Mouse (Mus musculus) embryonic facial prominence, embryonic 15.5 days (tissue): ENCODE measurements around the gene Atp8a2. TPM values are rescaled to one million over a fixed set of nuclear protein-coding genes. Genes with fewer than 3 reads are reported as not detected.

Experiments used
- ATAC-seq: fragments of 200-750 bp; cut with Nextera tagmentation; 2 replicates; pipeline ENCODE4 v1.8.0; 2017; ENCODE audit warnings: low read depth, moderate TSS enrichment; ENCODE audit not compliant: insufficient number of reproducible peaks, low FRiP score, low TSS enrichment
- H3K27ac ChIP-seq: fragments of 300-500 bp; sonication (generic); replicated peaks from 2 replicates; pipeline ENCODE4 v1.5.1; 2015; ENCODE audit warnings: mild to moderate bottlenecking, inconsistent platforms
- H3K27me3 ChIP-seq: fragments of 300-500 bp; sonication (generic); 2 replicates; pipeline ENCODE4 v1.6.1; 2015; ENCODE audit warnings: inconsistent platforms
- H3K36me3 ChIP-seq: fragments of 300-500 bp; sonication (generic); 2 replicates; pipeline ENCODE4 v1.6.1; 2015; ENCODE audit warnings: mild to moderate bottlenecking, inconsistent platforms
- H3K4me1 ChIP-seq: fragments of 300-500 bp; sonication (generic); 2 replicates; pipeline ENCODE4 v1.6.1; 2015; ENCODE audit warnings: inconsistent platforms
- H3K4me2 ChIP-seq: fragments of 300-500 bp; sonication (generic); replicated peaks from 2 replicates; pipeline ENCODE4 v1.6.1; 2015; ENCODE audit warnings: mild to moderate bottlenecking, inconsistent platforms
- H3K4me3 ChIP-seq: fragments of 300-500 bp; sonication (generic); replicated peaks from 2 replicates; pipeline ENCODE4 v1.5.1; 2015; ENCODE audit warnings: mild to moderate bottlenecking, inconsistent platforms
- H3K9ac ChIP-seq: fragments of 300-500 bp; sonication (generic); 2 replicates; pipeline ENCODE4 v1.6.1; 2015; ENCODE audit warnings: inconsistent platforms
- H3K9me3 ChIP-seq: fragments of 300-500 bp; sonication (generic); replicated peaks from 2 replicates; pipeline ENCODE4 v1.6.1; 2016; ENCODE audit warnings: inconsistent platforms
- WGBS: fragments of 180-500 bp; shearing (Covaris S2); methylation state at CpG from one replicate; pipeline ENCODE4 v1.1.7; 2015; 5-methylcytosine and 5-hydroxymethylcytosine counted together
- polyA plus RNA-seq: library from polyadenylated mRNA; unstranded; fragments of >200 nt; fragmentation: Nextera tagmentation; extraction: Ambion mirVana; gene quantifications from 2 replicates; pipeline ENCODE4 v1.2.1, GENCODE M21; 2015

Atp8a2 gene
- polyA plus RNA-seq, 1 experiment from 2014 or later = 3.2 TPM

DNA sequence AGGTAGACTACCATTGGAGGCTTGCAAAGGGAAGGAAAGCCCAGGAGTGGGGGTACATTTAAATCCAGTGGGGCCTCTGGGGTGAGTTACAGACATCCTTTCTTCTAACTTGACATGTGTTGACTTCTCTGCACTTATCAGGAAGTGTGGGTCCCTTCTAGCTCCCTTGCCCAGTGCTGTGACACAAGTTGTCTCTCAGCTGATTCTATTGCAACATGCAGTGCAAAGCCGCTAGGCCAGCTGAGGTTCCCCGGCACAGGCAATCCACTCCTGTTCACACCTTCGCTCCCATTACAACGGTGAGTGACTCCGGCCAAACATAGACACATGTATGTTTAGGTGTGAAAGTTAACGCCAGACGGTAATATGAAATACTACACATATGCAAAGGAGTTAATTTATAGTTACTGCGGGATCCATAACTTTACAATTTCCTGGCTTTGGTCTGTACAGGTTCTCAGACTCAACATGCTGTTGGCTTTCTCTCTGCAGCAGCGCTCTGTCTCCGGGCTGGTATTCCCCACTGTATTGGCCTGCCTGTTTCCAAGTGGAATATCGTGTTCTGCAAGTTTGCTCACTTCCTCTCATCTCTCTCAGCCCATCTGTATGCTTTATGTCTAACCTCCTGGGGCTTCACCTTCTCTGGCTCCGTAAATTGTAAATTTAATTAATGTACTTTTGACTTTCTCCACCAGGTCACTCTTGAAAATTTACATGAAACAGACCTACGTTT lies 491.5 kb downstream of the Atp8a2 start:
- H3K9ac ChIP-seq = no peak overlapping the region
- H3K36me3 ChIP-seq = no peaks in the 10 kb centered on the region
- no peak for ATAC-seq
- H3K27ac ChIP-seq = no peak overlapping the region
- no peak overlapping the region for H3K4me2 ChIP-seq
- no peaks in the 10 kb centered on the region for H3K9me3 ChIP-seq
- peaks cover 10% of the 10 kb centered on the region; the same call in 1 of the 2 replicates for H3K4me1 ChIP-seq
- no peak overlapping the region for H3K4me3 ChIP-seq
- WGBS = 68% methylated on average over 13 of the region's 13 CpGs
- no peaks in the 10 kb centered on the region for H3K27me3 ChIP-seq

DNA sequence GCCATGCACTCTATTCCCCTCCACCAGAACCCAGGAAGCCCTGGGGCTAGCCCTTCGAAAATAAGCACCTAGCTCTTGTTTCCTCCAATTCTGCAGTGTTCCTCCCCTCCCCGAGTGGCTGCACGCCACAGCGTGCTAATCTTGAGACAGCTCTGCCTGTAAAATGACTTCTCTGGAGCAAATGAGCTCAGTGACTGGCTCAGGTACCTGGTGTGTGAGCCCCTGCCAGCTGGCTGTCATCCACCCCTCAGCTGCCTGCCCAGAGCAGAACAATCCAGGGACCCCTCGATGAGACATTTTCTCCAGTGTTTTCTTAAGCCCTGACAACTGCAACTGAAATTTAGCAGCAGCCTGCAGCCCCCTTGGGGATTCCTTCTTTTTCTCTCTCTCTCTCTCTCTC lies 495.5 kb downstream of the Atp8a2 start:
- no peaks in the 10 kb centered on the region for H3K36me3 ChIP-seq
- no peak overlapping the region for H3K4me3 ChIP-seq
- ATAC-seq = peak; percentile 37; the same call in 1 of the 2 replicates
- H3K27me3 ChIP-seq = no peaks in the 10 kb centered on the region
- WGBS = 9% methylated on average over 5 of the region's 5 CpGs
- H3K9me3 ChIP-seq = no peaks in the 10 kb centered on the region
- H3K27ac ChIP-seq = no peak overlapping the region
- H3K9ac ChIP-seq = no peak overlapping the region
- peaks cover 10% of the 10 kb centered on the region; the same call in 1 of the 2 replicates for H3K4me1 ChIP-seq
- no peak overlapping the region for H3K4me2 ChIP-seq

DNA sequence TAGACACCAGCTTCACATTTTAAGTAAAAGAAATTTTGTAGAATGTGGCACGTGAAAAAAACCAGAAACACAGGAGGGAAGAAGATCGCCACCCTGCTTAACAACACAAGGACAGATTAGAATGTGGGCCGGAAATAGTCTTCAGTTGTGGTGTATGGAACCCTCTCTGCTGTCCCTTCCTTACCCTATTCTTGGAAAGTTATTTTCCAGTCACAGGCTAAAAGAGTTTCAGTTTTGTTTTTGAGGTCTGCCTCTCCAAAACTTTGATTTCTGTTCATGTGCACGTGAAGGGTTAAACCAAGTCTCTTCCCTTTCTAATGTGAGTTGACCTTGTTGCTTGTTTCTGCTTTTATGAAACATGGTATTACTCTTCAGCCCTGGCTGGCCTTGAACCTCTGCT lies 501.8 kb downstream of the Atp8a2 start:
- Histone ChIP-seq H3K9ac (no peak overlapping the region), H3K9me3 (no peaks in the 10 kb centered on the region), H3K4me3 (no peak overlapping the region), H3K27ac (no peak overlapping the region), H3K36me3 (no peaks in the 10 kb centered on the region), H3K4me1 (no peaks in the 10 kb centered on the region), H3K4me2 (no peak overlapping the region), H3K27me3 (no peaks in the 10 kb centered on the region)
- ATAC-seq = no peak
- 84% methylated on average over 4 of the region's 4 CpGs for WGBS

DNA sequence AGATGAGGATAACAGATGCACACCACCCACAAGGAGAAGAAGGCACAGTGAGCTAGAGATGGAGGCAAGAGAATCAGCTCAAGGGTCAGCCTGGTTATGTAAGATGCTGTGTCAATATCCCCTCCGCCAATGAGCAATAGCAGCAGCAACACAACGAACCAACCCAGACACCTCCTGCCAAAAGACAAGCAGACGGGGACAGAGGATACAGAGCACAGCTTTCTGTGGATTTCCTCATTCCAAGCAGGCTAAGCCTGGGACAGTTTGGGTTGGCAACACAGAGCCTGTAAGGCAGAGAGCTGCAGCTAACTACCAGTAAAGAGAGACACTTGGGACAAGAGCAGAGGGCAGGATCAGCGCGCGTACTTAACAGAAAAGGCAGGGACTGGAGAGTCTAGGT lies 504.8 kb downstream of the Atp8a2 start:
- Histone ChIP-seq H3K36me3 (no peaks in the 10 kb centered on the region), H3K4me1 (0 out of 2 replicates have a peak, but pooled peaks cover 8% of the 10 kb centered on the region), H3K27me3 (no peaks in the 10 kb centered on the region), H3K27ac (no peak overlapping the region), H3K9ac (no peak overlapping the region), H3K4me2 (no peak overlapping the region), H3K4me3 (no peak overlapping the region), H3K9me3 (no peaks in the 10 kb centered on the region)
- no peak for ATAC-seq
- 83% methylated on average over 6 of the region's 6 CpGs for WGBS

DNA sequence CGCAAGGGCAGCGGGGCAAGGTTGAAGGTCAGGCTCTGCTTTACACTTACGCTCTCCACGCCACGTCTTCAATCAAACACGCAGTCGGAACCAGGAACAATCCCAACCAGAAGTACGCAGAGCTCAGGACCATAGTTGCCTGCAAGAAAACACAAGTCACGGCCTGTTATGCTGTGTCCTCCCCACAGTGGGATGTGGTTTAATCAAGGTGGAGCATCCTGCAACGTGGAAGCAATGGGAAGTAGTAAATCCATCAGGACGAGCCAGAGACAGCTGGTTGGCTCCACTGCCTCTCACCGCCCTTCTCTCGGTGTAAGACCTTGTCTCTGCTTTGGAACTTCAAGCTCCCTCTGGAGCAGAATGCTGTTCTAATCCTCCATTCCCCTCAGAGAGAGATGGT lies 505.6 kb downstream of the Atp8a2 start:
- H3K36me3 ChIP-seq = no peaks in the 10 kb centered on the region
- H3K27ac ChIP-seq = no peak overlapping the region
- H3K9ac ChIP-seq = no peak overlapping the region
- H3K4me3 ChIP-seq = no peak overlapping the region
- no peaks in the 10 kb centered on the region for H3K9me3 ChIP-seq
- H3K4me2 ChIP-seq = no peak overlapping the region
- ATAC-seq = no peak
- H3K27me3 ChIP-seq = no peaks in the 10 kb centered on the region
- 0 out of 2 replicates have a peak, but pooled peaks cover 8% of the 10 kb centered on the region for H3K4me1 ChIP-seq
- whole genome bisulfite sequencing = 69% methylated on average over 13 of the region's 13 CpGs

DNA sequence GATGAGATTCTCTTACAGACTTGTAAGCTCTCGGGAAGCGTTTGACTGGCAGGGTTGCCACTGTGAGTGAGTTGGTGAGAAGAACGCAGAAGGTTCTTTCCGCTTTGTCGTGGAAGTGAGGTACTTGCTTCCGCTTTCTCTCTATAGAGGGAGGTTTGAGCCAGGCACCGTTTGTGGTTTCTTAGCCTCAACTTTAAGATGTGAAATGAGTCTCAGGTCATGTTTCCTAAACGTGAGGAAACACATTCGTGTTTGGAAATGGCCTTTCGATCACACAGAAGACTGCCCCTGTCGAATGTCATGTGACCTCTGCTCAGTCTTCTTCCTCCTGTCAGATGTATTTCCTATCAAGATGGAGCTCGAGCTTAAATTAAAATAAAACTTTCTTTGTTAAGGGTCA lies 506.0 kb downstream of the Atp8a2 start:
- no peaks in the 10 kb centered on the region for H3K36me3 ChIP-seq
- H3K9ac ChIP-seq = no peak overlapping the region
- H3K4me2 ChIP-seq = no peak overlapping the region
- no peak overlapping the region for H3K27ac ChIP-seq
- 0 out of 2 replicates have a peak, but pooled peaks cover 8% of the 10 kb centered on the region for H3K4me1 ChIP-seq
- WGBS = 55% methylated on average over 12 of the region's 12 CpGs
- H3K4me3 ChIP-seq = no peak overlapping the region
- ATAC-seq = no peak
- H3K9me3 ChIP-seq = no peaks in the 10 kb centered on the region
- H3K27me3 ChIP-seq = peaks cover 2% of the 10 kb centered on the region; the same call in 1 of the 2 replicates

DNA sequence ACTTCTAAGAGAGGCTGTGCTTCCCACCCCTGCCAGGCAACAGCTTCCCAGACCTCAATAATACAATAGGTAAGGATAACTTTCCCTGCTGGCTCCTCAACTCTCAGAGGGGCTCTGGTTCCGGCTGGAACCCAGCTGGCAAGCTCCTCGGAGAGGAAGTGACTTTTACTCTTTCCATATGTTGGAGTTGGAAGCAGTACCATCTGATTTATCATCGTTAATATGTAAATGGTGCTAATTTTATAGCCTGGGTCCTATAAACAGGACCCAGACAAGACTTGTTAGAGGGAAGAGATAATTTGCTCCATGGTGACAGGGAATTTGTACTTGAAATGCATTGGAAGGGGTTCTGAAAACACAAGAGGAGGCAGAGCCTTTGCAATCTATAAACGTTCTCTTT lies 507.4 kb downstream of the Atp8a2 start:
- ATAC-seq = no peak
- H3K9ac ChIP-seq = no peak overlapping the region
- WGBS = 30% methylated on average over 4 of the region's 4 CpGs

DNA sequence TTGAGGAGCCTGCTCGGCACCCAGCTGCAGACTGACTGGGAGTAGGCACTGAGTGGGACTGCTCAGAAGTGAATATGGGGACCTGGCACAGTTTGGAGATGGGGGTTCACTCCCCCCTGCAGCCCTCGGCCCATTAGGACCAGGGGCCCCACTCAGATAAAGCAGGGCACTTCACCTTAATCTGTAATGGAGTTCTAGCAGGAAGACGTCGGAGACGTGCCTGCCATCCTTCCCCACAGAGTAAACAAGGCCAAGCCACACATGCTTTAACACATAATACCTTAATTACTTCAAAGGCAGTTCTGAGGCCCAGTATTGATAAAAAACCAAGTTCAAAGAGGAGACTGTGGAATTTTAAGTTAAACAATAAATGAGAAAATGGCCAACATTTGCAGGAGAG lies 510.8 kb downstream of the Atp8a2 start:
- Histone ChIP-seq H3K4me3 (no peak overlapping the region), H3K4me1 (peaks cover 18% of the 10 kb centered on the region; the same call in 1 of the 2 replicates), H3K27ac (no peak overlapping the region), H3K9me3 (no peaks in the 10 kb centered on the region), H3K9ac (no peak overlapping the region), H3K4me2 (no peak overlapping the region), H3K27me3 (peaks cover 2% of the 10 kb centered on the region; the same call in 1 of the 2 replicates), H3K36me3 (no peaks in the 10 kb centered on the region)
- ATAC-seq = no peak
- WGBS = 54% methylated on average over 5 of the region's 5 CpGs

More for the DNA sequence above, 507.4 kb downstream of the Atp8a2 start:
- Histone ChIP-seq H3K27ac (no peak overlapping the region), H3K36me3 (no peaks in the 10 kb centered on the region), H3K27me3 (peaks cover 2% of the 10 kb centered on the region; the same call in 1 of the 2 replicates), H3K9me3 (no peaks in the 10 kb centered on the region), H3K4me3 (no peak overlapping the region), H3K4me1 (peaks cover 15% of the 10 kb centered on the region; the same call in 1 of the 2 replicates), H3K4me2 (no peak overlapping the region)

DNA sequence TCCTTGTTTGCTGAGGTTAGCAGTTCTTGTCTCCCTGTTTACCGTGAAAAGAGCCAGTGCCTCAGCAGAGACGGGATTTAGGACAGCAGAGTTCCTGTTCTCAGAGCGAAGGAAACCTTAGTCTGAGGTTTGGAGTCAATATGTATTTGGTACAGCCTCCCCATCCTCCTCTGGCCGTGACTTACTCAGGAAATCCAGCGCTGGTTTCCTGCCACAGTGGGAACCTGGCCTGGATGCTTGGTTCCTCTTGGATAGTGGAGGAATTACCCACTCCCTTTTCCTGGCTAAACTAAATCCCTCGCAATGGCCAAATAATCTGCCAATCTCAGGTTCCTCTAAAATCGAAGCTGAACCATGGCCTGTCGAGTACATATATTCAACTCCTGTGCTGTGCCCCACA lies 511.6 kb downstream of the Atp8a2 start:
- Histone ChIP-seq H3K4me2 (no peak overlapping the region), H3K36me3 (no peaks in the 10 kb centered on the region), H3K4me1 (peaks cover 18% of the 10 kb centered on the region; the same call in 1 of the 2 replicates), H3K27me3 (peaks cover 2% of the 10 kb centered on the region; the same call in 1 of the 2 replicates), H3K27ac (peak overlapping the region; percentile 48; the same call in 1 of the 2 replicates), H3K9ac (no peak overlapping the region), H3K4me3 (no peak overlapping the region), H3K9me3 (no peaks in the 10 kb centered on the region)
- 36% methylated on average over 8 of the region's 8 CpGs for WGBS
- no peak for ATAC-seq

DNA sequence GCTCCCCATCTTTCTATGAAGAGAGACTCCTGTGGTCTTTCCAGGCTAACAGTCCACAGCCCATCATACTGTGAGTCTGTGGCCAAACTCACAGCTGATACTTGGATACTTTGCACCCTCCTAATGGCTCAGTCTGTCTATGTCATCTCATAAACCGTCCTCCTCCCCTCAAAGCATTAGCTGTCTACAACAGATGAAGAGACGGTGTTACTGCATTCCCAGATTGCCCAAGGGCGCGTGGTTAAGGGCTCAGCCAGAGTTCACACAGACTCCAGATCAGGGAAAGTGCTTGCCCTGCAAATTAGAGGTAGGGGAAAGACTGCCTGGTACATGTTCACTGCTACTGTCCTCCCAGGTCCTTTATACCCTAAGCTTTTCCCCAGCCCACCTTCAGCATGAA lies 515.1 kb downstream of the Atp8a2 start:
- H3K27ac ChIP-seq = no peak overlapping the region
- 40% methylated on average over 4 of the region's 4 CpGs for WGBS
- H3K9me3 ChIP-seq = no peaks in the 10 kb centered on the region
- H3K27me3 ChIP-seq = peaks cover 2% of the 10 kb centered on the region; the same call in 1 of the 2 replicates
- no peak for ATAC-seq
- peaks cover 11% of the 10 kb centered on the region; the same call in 1 of the 2 replicates for H3K4me1 ChIP-seq
- no peak overlapping the region for H3K9ac ChIP-seq
- H3K36me3 ChIP-seq = no peaks in the 10 kb centered on the region
- H3K4me2 ChIP-seq = no peak overlapping the region
- no peak overlapping the region for H3K4me3 ChIP-seq

DNA sequence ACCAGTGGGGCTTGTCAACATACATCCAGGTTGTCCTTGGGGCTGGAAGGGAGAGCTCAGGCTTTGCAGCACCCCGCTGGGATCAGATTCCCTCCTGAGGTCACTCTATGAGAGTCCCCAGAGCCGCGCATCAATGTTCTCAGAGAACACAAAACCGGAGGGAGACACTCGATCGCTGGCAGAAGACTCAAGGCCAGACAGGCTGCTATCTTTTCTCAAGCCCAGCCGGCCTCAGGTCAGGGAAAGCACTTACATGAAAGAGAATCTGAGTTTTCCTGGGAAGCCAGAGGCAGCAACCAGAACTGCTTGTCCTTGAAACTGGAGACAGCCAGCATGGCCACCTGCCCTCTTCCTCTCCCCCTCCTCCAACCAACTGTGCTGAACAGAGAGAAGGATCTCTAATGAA lies 519.4 kb downstream of the Atp8a2 start:
- H3K27ac ChIP-seq = no peak overlapping the region
- H3K4me1 ChIP-seq = peaks cover 3% of the 10 kb centered on the region
- H3K9me3 ChIP-seq = no peaks in the 10 kb centered on the region
- H3K4me3 ChIP-seq = no peak overlapping the region
- no peak overlapping the region for H3K9ac ChIP-seq
- H3K4me2 ChIP-seq = no peak overlapping the region
- no peaks in the 10 kb centered on the region for H3K36me3 ChIP-seq
- 0 out of 2 replicates have a peak, but pooled peaks cover 2% of the 10 kb centered on the region for H3K27me3 ChIP-seq
- WGBS = 45% methylated on average over 7 of the region's 7 CpGs
- ATAC-seq = no peak
